Mouse (Mus musculus): Measurements from ENCODE around the gene Pde6g. TPM values are rescaled to one million over a fixed set of nuclear protein-coding genes. Genes with fewer than 3 reads are reported as not detected.

The Pde6g gene
- polyA plus RNA-seq, 1 experiment from 2014 or later: 0.13 TPM

GRCm38 (mm10) chr11:120444106-120444505, 9.2 kb downstream of the Pde6g start:
- Histone ChIP-seq H3K4me3 (ENCODE audit: low read depth, low read length) (no peak overlapping the region), H3K4me1 (ENCODE audit: control insufficient read depth, low read depth, low read length) (no peaks in the 10 kb centered on the region), H3K36me3 (ENCODE audit: control insufficient read depth, insufficient read depth) (no peaks in the 10 kb centered on the region), H3K9me3 (replicated peaks; ENCODE audit: control insufficient read depth, low read length) (no peaks in the 10 kb centered on the region), H3K27ac (ENCODE audit: low read length) (no peak overlapping the region), H3K4me2 (ENCODE audit: low read depth, low read length) (no peak overlapping the region), H3K27me3 (ENCODE audit: control insufficient read depth, insufficient read depth, low read depth, low read length) (no peaks in the 10 kb centered on the region), H3K9ac (ENCODE audit: low read depth, low read length) (no peak overlapping the region)
- ATAC-seq (ENCODE audit: low read depth): no peak
- WGBS (ENCODE audit: insufficient replicate concordance): 50% methylated on average over 6 of the region's 6 CpGs

GRCm38 (mm10) chr11:120442765-120443280, 10.5 kb downstream of the Pde6g start:
- Histone ChIP-seq H3K4me2 (ENCODE audit: low read depth, low read length) (no peak overlapping the region), H3K4me1 (ENCODE audit: control insufficient read depth, low read depth, low read length) (no peaks in the 10 kb centered on the region), H3K9me3 (replicated peaks; ENCODE audit: control insufficient read depth, low read length) (no peaks in the 10 kb centered on the region), H3K27ac (ENCODE audit: low read length) (no peak overlapping the region), H3K9ac (ENCODE audit: low read depth, low read length) (no peak overlapping the region), H3K36me3 (ENCODE audit: control insufficient read depth, insufficient read depth) (no peaks in the 10 kb centered on the region), H3K27me3 (ENCODE audit: control insufficient read depth, insufficient read depth, low read depth, low read length) (no peaks in the 10 kb centered on the region), H3K4me3 (ENCODE audit: low read depth, low read length) (no peak overlapping the region)
- 67% methylated on average over 3 of the region's 3 CpGs for WGBS (ENCODE audit: insufficient replicate concordance)
- ATAC-seq (ENCODE audit: low read depth): no peak

GRCm38 (mm10) chr11:120442344-120442743, 11.0 kb downstream of the Pde6g start, which contains the start of gene Tspan10:
Gene Tspan10, plus strand, starts transcription at chr11:120442644.
- no peak for ATAC-seq (ENCODE audit: low read depth)
- Histone ChIP-seq H3K36me3 (ENCODE audit: control insufficient read depth, insufficient read depth) (no peaks in the 10 kb centered on the region), H3K4me2 (ENCODE audit: low read depth, low read length) (no peak within 1 kb of the TSS), H3K27me3 (ENCODE audit: control insufficient read depth, insufficient read depth, low read depth, low read length) (no peaks in the 10 kb centered on the region), H3K27ac (ENCODE audit: low read length) (no peak within 1 kb of the TSS), H3K9ac (ENCODE audit: low read depth, low read length) (no peak within 1 kb of the TSS), H3K4me1 (ENCODE audit: control insufficient read depth, low read depth, low read length) (no peaks in the 10 kb centered on the region), H3K9me3 (replicated peaks; ENCODE audit: control insufficient read depth, low read length) (no peaks in the 10 kb centered on the region), H3K4me3 (ENCODE audit: low read depth, low read length) (no peak within 1 kb of the TSS)
- WGBS (ENCODE audit: insufficient replicate concordance): 84% methylated on average over 3 of the region's 3 CpGs

GRCm38 (mm10) chr11:120437857-120438385, 15.4 kb downstream of the Pde6g start:
- 25% methylated on average over 12 of the region's 12 CpGs for WGBS (ENCODE audit: insufficient replicate concordance)
- Histone ChIP-seq H3K4me2 (ENCODE audit: low read depth, low read length) (peak overlapping the region; percentile 78), H3K4me1 (ENCODE audit: control insufficient read depth, low read depth, low read length) (peaks cover 11% of the 10 kb centered on the region), H3K9ac (ENCODE audit: low read depth, low read length) (peak overlapping the region; percentile 98), H3K27me3 (ENCODE audit: control insufficient read depth, insufficient read depth, low read depth, low read length) (no peaks in the 10 kb centered on the region), H3K27ac (ENCODE audit: low read length) (peak overlapping the region; percentile 93), H3K4me3 (ENCODE audit: low read depth, low read length) (peak overlapping the region; percentile 91), H3K9me3 (replicated peaks; ENCODE audit: control insufficient read depth, low read length) (no peaks in the 10 kb centered on the region), H3K36me3 (ENCODE audit: control insufficient read depth, insufficient read depth) (peaks cover 10% of the 10 kb centered on the region)
- no peak for ATAC-seq (ENCODE audit: low read depth)

GRCm38 (mm10) chr11:120437152-120437856, 16.0 kb downstream of the Pde6g start, which contains the start of gene Nploc4:
Gene Nploc4, minus strand, starts transcription at chr11:120437708.
- Histone ChIP-seq H3K4me3 (ENCODE audit: low read depth, low read length) (peak within 1 kb of the TSS; percentile 91), H3K9ac (ENCODE audit: low read depth, low read length) (peak within 1 kb of the TSS; percentile 98), H3K9me3 (replicated peaks; ENCODE audit: control insufficient read depth, low read length) (no peaks in the 10 kb centered on the region), H3K4me1 (ENCODE audit: control insufficient read depth, low read depth, low read length) (peaks cover 11% of the 10 kb centered on the region), H3K4me2 (ENCODE audit: low read depth, low read length) (peak within 1 kb of the TSS; percentile 78), H3K36me3 (ENCODE audit: control insufficient read depth, insufficient read depth) (peaks cover 16% of the 10 kb centered on the region), H3K27ac (ENCODE audit: low read length) (peak within 1 kb of the TSS; percentile 93), H3K27me3 (ENCODE audit: control insufficient read depth, insufficient read depth, low read depth, low read length) (no peaks in the 10 kb centered on the region)
- peak; percentile 94 for ATAC-seq (ENCODE audit: low read depth)
- under 1% methylated on average over 71 of the region's 77 CpGs for WGBS (ENCODE audit: insufficient replicate concordance)

- no peak overlapping the region for H3K4me3 ChIP-seq (ENCODE audit: low read depth, low read length)
- H3K4me2 ChIP-seq (ENCODE audit: low read depth, low read length): no peak overlapping the region
- peaks cover 58% of the 10 kb centered on the region for H3K36me3 ChIP-seq (ENCODE audit: control insufficient read depth, insufficient read depth)
- no peak for ATAC-seq (ENCODE audit: low read depth)
- H3K9ac ChIP-seq (ENCODE audit: low read depth, low read length): no peak overlapping the region
- no peaks in the 10 kb centered on the region for H3K9me3 ChIP-seq (replicated peaks; ENCODE audit: control insufficient read depth, low read length)
- no peaks in the 10 kb centered on the region for H3K27me3 ChIP-seq (ENCODE audit: control insufficient read depth, insufficient read depth, low read depth, low read length)
- 77% methylated on average over 3 of the region's 3 CpGs for WGBS (ENCODE audit: insufficient replicate concordance)
- H3K4me1 ChIP-seq (ENCODE audit: control insufficient read depth, low read depth, low read length): no peaks in the 10 kb centered on the region; the same call in 1 of the 2 replicates
- no peak overlapping the region for H3K27ac ChIP-seq (ENCODE audit: low read length)
Measured at GRCm38 (mm10) chr11:120426727-120427126, 26.6 kb downstream of the Pde6g start.

- no peak overlapping the region for H3K4me2 ChIP-seq (ENCODE audit: low read depth, low read length)
- no peak overlapping the region for H3K4me3 ChIP-seq (ENCODE audit: low read depth, low read length)
- H3K36me3 ChIP-seq (ENCODE audit: control insufficient read depth, insufficient read depth): peaks cover 73% of the 10 kb centered on the region
- WGBS (ENCODE audit: insufficient replicate concordance): 67% methylated on average over 9 of the region's 9 CpGs
- no peaks in the 10 kb centered on the region for H3K27me3 ChIP-seq (ENCODE audit: control insufficient read depth, insufficient read depth, low read depth, low read length)
- H3K27ac ChIP-seq (ENCODE audit: low read length): no peak overlapping the region
- H3K9me3 ChIP-seq (replicated peaks; ENCODE audit: control insufficient read depth, low read length): no peaks in the 10 kb centered on the region
- H3K9ac ChIP-seq (ENCODE audit: low read depth, low read length): no peak overlapping the region
- ATAC-seq (ENCODE audit: low read depth): no peak
- H3K4me1 ChIP-seq (ENCODE audit: control insufficient read depth, low read depth, low read length): no peaks in the 10 kb centered on the region; the same call in 1 of the 2 replicates
Measured at GRCm38 (mm10) chr11:120423569-120424295, 29.6 kb downstream of the Pde6g start.

GRCm38 (mm10) chr11:120422651-120423568, 30.4 kb downstream of the Pde6g start:
- 74% methylated on average over 13 of the region's 13 CpGs for WGBS (ENCODE audit: insufficient replicate concordance)
- H3K9me3 ChIP-seq (replicated peaks; ENCODE audit: control insufficient read depth, low read length): no peaks in the 10 kb centered on the region
- peaks cover 70% of the 10 kb centered on the region for H3K36me3 ChIP-seq (ENCODE audit: control insufficient read depth, insufficient read depth)
- no peak for ATAC-seq (ENCODE audit: low read depth)
- no peak overlapping the region for H3K27ac ChIP-seq (ENCODE audit: low read length)
- no peak overlapping the region for H3K9ac ChIP-seq (ENCODE audit: low read depth, low read length)
- H3K4me1 ChIP-seq (ENCODE audit: control insufficient read depth, low read depth, low read length): no peaks in the 10 kb centered on the region; the same call in 1 of the 2 replicates
- H3K4me3 ChIP-seq (ENCODE audit: low read depth, low read length): no peak overlapping the region
- no peak overlapping the region for H3K4me2 ChIP-seq (ENCODE audit: low read depth, low read length)
- H3K27me3 ChIP-seq (ENCODE audit: control insufficient read depth, insufficient read depth, low read depth, low read length): no peaks in the 10 kb centered on the region
